Mouse (Mus musculus) G1E (cell line): ENCODE results near the gene Fbxo5. TPM values are rescaled to one million over a fixed set of nuclear protein-coding genes. Genes with fewer than 3 reads are reported as not detected.
A peak's percentile ranks its signal among the peaks of the same experiment; 100 is the strongest.

Experiments used
- ATAC-seq: 2 replicates; pipeline ENCODE4 v1.8.0; 2016; ENCODE audit warnings: mild to moderate bottlenecking; ENCODE audit not compliant: insufficient number of reproducible peaks, poor library complexity, low FRiP score, severe bottlenecking; ENCODE audit errors: extremely low read depth
- DNase-seq: peaks from one replicate; pipeline ENCODE4 v3.0.0; 2012; ENCODE audit warnings: low spot score
- H3K27me3 ChIP-seq: 2 replicates; pipeline ENCODE4 v1.6.1; 2012; ENCODE audit warnings: mild to moderate bottlenecking, low read length, inconsistent platforms; ENCODE audit not compliant: insufficient read depth
- H3K36me3 ChIP-seq: replicated peaks from 2 replicates; pipeline ENCODE3; 2012; ENCODE audit warnings: mild to moderate bottlenecking, inconsistent platforms
- H3K4me1 ChIP-seq: 2 replicates; pipeline ENCODE4 v1.6.1; 2012; ENCODE audit warnings: low read depth, low read length, inconsistent platforms, mixed read lengths; ENCODE audit not compliant: insufficient read depth
- H3K4me3 ChIP-seq: 2 replicates; pipeline ENCODE4 v1.5.1; 2012; ENCODE audit warnings: low read depth, mild to moderate bottlenecking, inconsistent platforms, low read length, moderate library complexity, mixed read lengths
- H3K9me3 ChIP-seq: replicated peaks from 2 replicates; pipeline ENCODE4 v1.6.1; 2012; ENCODE audit warnings: inconsistent platforms
- CTCF ChIP-seq: IDR thresholded peaks from 2 replicates; pipeline ENCODE4 v1.5.1; 2012; ENCODE audit warnings: low read depth, low read length, inconsistent platforms, mixed read lengths
- GATA1 ChIP-seq: IDR thresholded peaks from 2 replicates; pipeline ENCODE4 v1.6.1; 2012; ENCODE audit warnings: borderline replicate concordance, low read length, inconsistent platforms, mixed read lengths
- GATA2 ChIP-seq: IDR thresholded peaks from 2 replicates; pipeline ENCODE4 v1.6.1; 2012; ENCODE audit warnings: low read depth, low read length, inconsistent platforms, borderline replicate concordance
- POLR2AphosphoS5 ChIP-seq: IDR thresholded peaks from 2 replicates; pipeline ENCODE4 v1.6.1; 2012; ENCODE audit warnings: low read depth, low read length, inconsistent platforms; ENCODE audit not compliant: insufficient replicate concordance
- TAL1 ChIP-seq: conservative IDR thresholded peaks from 2 replicates; pipeline ENCODE4 v1.6.1; 2012; ENCODE audit warnings: low read depth, low read length, inconsistent platforms, mixed read lengths
- polyA plus RNA-seq: library from polyadenylated mRNA; stranded (reverse); fragments of >175 nt; gene quantifications from 2 replicates; pipeline ENCODE4 v1.2.3, GENCODE M21; 2012
- total RNA-seq, 2 experiments: library from RNA; stranded (forward) in 1 of 2; stranded (reverse) in 1 of 2; fragments of 200-1000 nt in 1 of 2; fragments of >200 nt in 1 of 2; fragmentation: Nextera tagmentation in 1 of 2; gene quantifications; 2 replicates each; pipeline ENCODE4 v1.2.3; 2014 to 2017

Fbxo5 gene
- total and polyA plus RNA-seq, 3 experiments: 11.0 to 122 (median 78.8) TPM

DNA sequence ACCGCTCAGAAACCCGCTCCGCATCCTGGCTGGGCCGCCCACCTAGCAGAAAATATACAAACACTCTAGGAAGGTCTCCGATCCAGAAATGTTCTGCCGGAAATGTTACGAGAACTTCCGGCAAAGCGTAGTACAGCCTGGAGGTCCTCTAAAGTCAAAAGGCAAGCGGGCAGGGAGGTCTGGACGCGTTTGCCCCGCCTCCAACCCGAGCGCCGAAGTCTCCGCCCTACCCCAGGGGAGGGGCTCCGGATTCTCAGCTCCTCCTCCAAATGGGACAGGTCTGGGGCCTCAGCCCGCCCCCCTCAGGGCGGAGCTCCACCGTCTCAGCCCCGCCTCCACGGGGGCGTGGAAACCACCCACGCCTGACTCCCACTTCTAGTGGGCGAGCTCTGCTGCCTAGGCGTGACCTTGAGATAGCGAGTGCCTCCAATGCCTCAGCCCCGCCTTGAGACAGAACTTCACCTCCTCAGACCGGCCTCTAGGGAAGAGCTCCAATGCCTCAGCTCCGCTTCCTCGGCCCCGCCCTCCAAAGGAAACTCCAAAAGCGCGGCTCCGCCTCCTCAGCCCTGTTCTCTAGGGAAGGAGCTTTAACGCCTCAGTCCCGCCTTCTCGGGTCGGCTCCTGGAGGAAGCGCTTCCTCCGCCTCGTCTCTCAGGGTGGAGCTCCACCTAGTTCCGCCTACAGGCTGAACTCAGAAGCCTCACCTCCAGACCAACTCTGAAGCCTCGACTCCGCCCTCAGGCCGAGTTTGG lies 18.5 kb upstream of the Fbxo5 start, which contains the start of gene Mtrf1l:
Gene Mtrf1l, minus strand, starts transcription at position 171 of the 752 bp plus-strand sequence.
- peaks cover 31% of the 10 kb centered on the region for H3K4me1 ChIP-seq
- DNase-seq (peak; percentile 82), ATAC-seq (peak; percentile 90)
- H3K4me3 ChIP-seq: peak within 1 kb of the TSS; percentile 82
- no peaks in the 10 kb centered on the region for H3K9me3 ChIP-seq
- H3K36me3 ChIP-seq: peaks cover 33% of the 10 kb centered on the region
- no peak for TF ChIP-seq CTCF
- no peak for TF ChIP-seq GATA1
- TF ChIP-seq GATA2: no peak
- no peak for TF ChIP-seq TAL1
- no peak for TF ChIP-seq POLR2AphosphoS5
- peaks cover 12% of the 10 kb centered on the region; the same call in 1 of the 2 replicates for H3K27me3 ChIP-seq

GRCm38 (mm10) chr10:5823291-5823739 lies 17.9 kb upstream of the Fbxo5 start:
- Histone ChIP-seq H3K36me3 (peaks cover 39% of the 10 kb centered on the region), H3K4me3 (peak overlapping the region; percentile 82), H3K9me3 (no peaks in the 10 kb centered on the region), H3K27me3 (peaks cover 8% of the 10 kb centered on the region; the same call in 1 of the 2 replicates), H3K4me1 (peaks cover 31% of the 10 kb centered on the region)
- DNase-seq (no peak), ATAC-seq (no peak)
- TF ChIP-seq GATA2 (no peak), CTCF (no peak), POLR2AphosphoS5 (no peak), GATA1 (no peak), TAL1 (no peak)

- Histone ChIP-seq H3K4me3 (no peak overlapping the region), H3K4me1 (peaks cover 21% of the 10 kb centered on the region), H3K9me3 (no peaks in the 10 kb centered on the region), H3K36me3 (peaks cover 78% of the 10 kb centered on the region), H3K27me3 (no peaks in the 10 kb centered on the region)
- ATAC-seq (no peak), DNase-seq (no peak)
- TF ChIP-seq GATA1 (no peak), CTCF (no peak), TAL1 (no peak), GATA2 (no peak), POLR2AphosphoS5 (no peak)
These were observed 13.4 kb upstream of the Fbxo5 start for GRCm38 (mm10) chr10:5818772-5819171.

DNA sequence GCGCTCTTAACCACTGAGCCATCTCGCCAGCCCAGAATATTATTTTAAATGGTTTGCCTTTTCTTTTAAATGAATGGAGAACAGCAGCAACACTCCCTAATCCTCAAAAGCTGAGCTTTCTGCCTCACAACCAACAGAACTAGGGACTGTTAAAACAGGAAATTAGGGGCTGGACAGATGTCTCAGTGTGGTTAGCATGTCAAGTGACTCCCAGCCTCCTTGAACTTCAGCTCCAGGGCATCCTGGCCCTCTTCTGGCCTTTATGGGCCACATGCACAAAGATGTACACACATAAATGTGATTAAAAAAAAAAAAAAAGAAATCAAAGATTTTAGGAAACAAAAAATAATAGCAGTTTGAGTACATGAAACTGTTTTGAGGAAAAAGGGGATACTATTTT lies 10.6 kb upstream of the Fbxo5 start:
- Histone ChIP-seq H3K4me3 (no peak overlapping the region), H3K27me3 (no peaks in the 10 kb centered on the region), H3K36me3 (peaks cover 86% of the 10 kb centered on the region), H3K4me1 (peaks cover 4% of the 10 kb centered on the region; the same call in 1 of the 2 replicates), H3K9me3 (no peaks in the 10 kb centered on the region)
- ATAC-seq: no peak
- no peak for TF ChIP-seq TAL1
- TF ChIP-seq GATA1: no peak
- TF ChIP-seq GATA2: no peak
- no peak for TF ChIP-seq CTCF
- TF ChIP-seq POLR2AphosphoS5: no peak
- no peak for DNase-seq

- DNase-seq (no peak), ATAC-seq (no peak)
- TF ChIP-seq GATA1 (no peak), POLR2AphosphoS5 (no peak), GATA2 (no peak), TAL1 (no peak), CTCF (no peak)
- H3K9me3 ChIP-seq: no peaks in the 10 kb centered on the region
- no peaks in the 10 kb centered on the region for H3K27me3 ChIP-seq
- H3K4me1 ChIP-seq: no peaks in the 10 kb centered on the region
- H3K36me3 ChIP-seq: peaks cover 67% of the 10 kb centered on the region
- H3K4me3 ChIP-seq: no peak overlapping the region
These were observed 8.3 kb upstream of the Fbxo5 start for GRCm38 (mm10) chr10:5813724-5814123.

DNA sequence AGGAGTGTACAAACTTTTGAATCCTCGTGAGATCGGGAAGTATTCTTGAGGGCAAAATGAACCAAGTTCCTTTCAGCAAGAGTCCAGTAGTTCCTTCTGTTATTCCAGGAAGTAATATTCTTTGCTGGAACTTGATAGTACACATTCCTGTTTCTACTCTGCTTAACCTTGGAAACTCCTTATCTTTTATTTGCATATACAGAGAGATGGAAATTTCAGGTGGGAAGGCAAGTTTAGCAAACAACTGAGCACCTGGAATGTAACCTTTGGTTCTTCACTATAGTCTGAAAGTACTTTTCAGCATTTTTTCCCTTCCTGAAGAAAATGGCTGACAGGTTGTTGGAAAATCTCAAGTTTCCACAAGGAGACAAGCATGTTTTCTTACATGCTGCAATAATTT lies 2.3 kb upstream of the Fbxo5 start:
- Histone ChIP-seq H3K36me3 (peaks cover 16% of the 10 kb centered on the region), H3K4me1 (peaks cover 22% of the 10 kb centered on the region), H3K4me3 (no peak overlapping the region), H3K27me3 (no peaks in the 10 kb centered on the region), H3K9me3 (no peaks in the 10 kb centered on the region)
- no peak for TF ChIP-seq CTCF
- TF ChIP-seq POLR2AphosphoS5: no peak
- TF ChIP-seq TAL1: no peak
- no peak for TF ChIP-seq GATA1
- no peak for TF ChIP-seq GATA2
- ATAC-seq (no peak), DNase-seq (no peak)
